Mouse (Mus musculus): ENCODE data around the gene Pdcd4. TPM values are rescaled to one million over a fixed set of nuclear protein-coding genes. Genes with fewer than 3 reads are reported as not detected.
"Not testable (repeated sequence)": the region's sequence is repeated elsewhere in the genome, so short reads cannot be mapped to it uniquely, and the experiment has no call there.

Gene Pdcd4
- total RNA-seq, 2 experiments from 2014 or later, result 118 to 119 TPM

- peak in 1 of 2 experiments; percentile 26 for DNase-seq (ENCODE audit: low spot score in 2 of 2)
- Histone ChIP-seq H3K4me3 (peak overlapping the region; percentile 75), H3K27ac (peak overlapping the region; percentile 91)
- TF ChIP-seq CTCF (conservative IDR thresholded peaks at IDR 0.05), result no peak
Measured at GRCm38 (mm10) chr19:53945171-53946042, 53.4 kb downstream of the Pdcd4 start.

- DNase-seq (ENCODE audit: low spot score in 2 of 2), result no peak
- Histone ChIP-seq H3K27ac (no peak overlapping the region), H3K4me3 (no peak overlapping the region)
- TF ChIP-seq CTCF (conservative IDR thresholded peaks at IDR 0.05), result no peak
Measured at GRCm38 (mm10) chr19:53957513-53957912, 65.5 kb downstream of the Pdcd4 start.

- TF ChIP-seq CTCF (conservative IDR thresholded peaks at IDR 0.05), result no peak
- Histone ChIP-seq H3K4me3 (no peak overlapping the region), H3K27ac (no peak overlapping the region)
- DNase-seq (ENCODE audit: low spot score in 2 of 2), result no peak
Measured at GRCm38 (mm10) chr19:53962511-53962910, 70.5 kb downstream of the Pdcd4 start.

GRCm38 (mm10) chr19:53964347-53964746 is 72.3 kb downstream of the Pdcd4 start:
- H3K27ac ChIP-seq; H3K4me3 ChIP-seq; DNase-seq (ENCODE audit: low spot score in 2 of 2): not testable (repeated sequence)

- Histone ChIP-seq H3K27ac (no peak overlapping the region), H3K4me3 (no peak overlapping the region)
- TF ChIP-seq CTCF (conservative IDR thresholded peaks at IDR 0.05), result no peak
- DNase-seq (ENCODE audit: low spot score in 2 of 2), result no peak
Measured at GRCm38 (mm10) chr19:53964910-53965633, 73.0 kb downstream of the Pdcd4 start.

- H3K27ac ChIP-seq, result no peak overlapping the region
- no peak for TF ChIP-seq CTCF (conservative IDR thresholded peaks at IDR 0.05)
- no peak overlapping the region for H3K4me3 ChIP-seq
- no peak for DNase-seq (ENCODE audit: low spot score in 2 of 2)
Measured at GRCm38 (mm10) chr19:53969226-53969625, 77.2 kb downstream of the Pdcd4 start.

- TF ChIP-seq CTCF (conservative IDR thresholded peaks at IDR 0.05), result no peak
- DNase-seq (ENCODE audit: low spot score in 2 of 2), result no peak
- H3K27ac ChIP-seq, result no peak overlapping the region
- no peak overlapping the region for H3K4me3 ChIP-seq
Measured at GRCm38 (mm10) chr19:53971938-53972337, 79.9 kb downstream of the Pdcd4 start.

- no peak for DNase-seq (ENCODE audit: low spot score in 2 of 2)
- TF ChIP-seq CTCF (conservative IDR thresholded peaks at IDR 0.05), result no peak
- no peak overlapping the region for H3K27ac ChIP-seq
- H3K4me3 ChIP-seq, result no peak overlapping the region
Measured at GRCm38 (mm10) chr19:53973656-53974055, 81.6 kb downstream of the Pdcd4 start.

Other genes with a start within 250 kb of the Pdcd4 start
- 1 to 10 TPM; 2.3 to 3.3 TPM for gene Rbm20, start 214.9 kb upstream of the Pdcd4 start, total RNA-seq (2021)
- gene Shoc2, start 52.1 kb downstream of the Pdcd4 start, total RNA-seq (2021), result 10 to 100 TPM; 50.1 to 50.3 TPM
- 10 to 100 TPM; 52.6 to 52.7 TPM for gene Bbip1, start 52.4 kb downstream of the Pdcd4 start, total RNA-seq (2021)
- 10 to 100 TPM; 10.3 to 12.0 TPM for gene Adra2a, start 151.9 kb downstream of the Pdcd4 start, total RNA-seq (2021)